Mouse (Mus musculus) heart, postnatal 14 days (tissue): Measurements from ENCODE around the gene Hist1h1b. TPM values are rescaled to one million over a fixed set of nuclear protein-coding genes. Genes with fewer than 3 reads are reported as not detected.
"Not testable (repeated sequence)": the region's sequence is repeated elsewhere in the genome, so short reads cannot be mapped to it uniquely, and the experiment has no call there.

Source experiments
- DNase-seq, 2 experiments: peaks; one replicate each; pipeline ENCODE4 v3.0.0; 2021 to 2022
- intact Hi-C: fragments of 180-260 bp; cut with DNase I; formaldehyde crosslinking; loops from one replicate; pipeline ENCODE4 v1.15.1; 2025
- total RNA-seq, 2 experiments: library from RNA; stranded (reverse); gene quantifications; 2 replicates each; pipeline ENCODE4 v1.2.3; 2021

Gene Hist1h1b
- total RNA-seq, 2 experiments from 2014 or later, result 33.7 to 72.0 TPM

DNA sequence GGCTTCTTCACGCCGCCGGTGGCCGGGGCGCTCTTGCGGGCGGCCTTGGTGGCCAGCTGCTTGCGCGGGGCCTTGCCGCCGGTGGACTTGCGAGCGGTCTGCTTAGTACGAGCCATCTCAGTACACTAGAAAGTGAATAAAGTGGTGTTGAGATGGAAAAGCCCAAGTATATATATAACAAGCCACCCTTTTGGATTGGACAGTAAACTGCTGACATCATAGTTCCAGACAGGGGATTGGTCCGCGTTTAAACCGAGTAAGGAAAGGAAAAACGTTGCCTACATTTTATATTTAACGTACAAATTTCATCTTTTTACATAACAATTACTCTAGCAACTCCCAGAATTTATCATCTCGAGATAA, 2.8 kb upstream of the Hist1h1b start, which contains the start of gene Hist1h3i:
Hist1h3i (minus strand) TSS at position 116 of the 363 bp plus-strand sequence.
- peak; percentile 22 to 49 for DNase-seq
- intact Hi-C loops, result no loop called here

DNA sequence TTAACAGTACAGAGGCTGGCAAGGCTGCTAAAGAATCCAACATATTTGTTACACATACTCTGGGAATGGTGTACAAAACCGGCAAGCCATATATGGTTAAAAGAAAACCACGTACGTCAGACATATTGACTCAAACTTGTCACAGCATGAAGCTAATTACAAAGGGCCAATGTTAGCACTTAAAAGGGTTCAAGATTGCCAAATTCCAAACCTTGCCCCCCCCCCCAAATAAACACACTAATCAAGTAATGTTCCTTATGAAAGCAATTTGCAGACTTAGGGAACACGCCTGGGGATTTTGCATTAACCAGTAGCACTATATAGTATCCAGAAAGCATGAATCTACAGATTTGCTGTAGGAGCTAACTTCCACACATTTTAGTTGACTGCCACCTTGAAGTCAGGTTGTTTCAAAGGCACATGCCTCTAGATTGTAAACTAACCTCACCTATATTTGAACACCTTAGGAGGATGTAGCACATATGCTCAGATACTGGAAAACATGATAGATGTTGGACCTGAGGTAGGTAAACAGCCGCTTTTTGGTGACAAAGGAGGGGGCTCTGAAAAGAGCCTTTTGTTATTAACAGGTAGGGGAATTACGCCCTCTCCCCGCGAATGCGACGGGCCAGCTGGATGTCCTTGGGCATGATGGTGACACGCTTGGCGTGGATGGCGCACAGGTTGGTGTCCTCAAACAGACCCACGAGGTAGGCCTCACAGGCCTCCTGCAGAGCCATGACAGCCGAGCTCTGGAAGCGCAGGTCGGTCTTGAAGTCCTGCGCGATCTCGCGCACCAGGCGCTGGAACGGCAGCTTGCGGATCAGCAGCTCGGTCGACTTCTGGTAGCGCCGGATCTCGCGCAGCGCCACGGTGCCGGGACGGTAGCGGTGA, 2.2 kb upstream of the Hist1h1b start:
- DNase-seq, result peak in 1 of 2 experiments; percentile 20
- intact Hi-C loops, result not testable (repeated sequence)

DNA sequence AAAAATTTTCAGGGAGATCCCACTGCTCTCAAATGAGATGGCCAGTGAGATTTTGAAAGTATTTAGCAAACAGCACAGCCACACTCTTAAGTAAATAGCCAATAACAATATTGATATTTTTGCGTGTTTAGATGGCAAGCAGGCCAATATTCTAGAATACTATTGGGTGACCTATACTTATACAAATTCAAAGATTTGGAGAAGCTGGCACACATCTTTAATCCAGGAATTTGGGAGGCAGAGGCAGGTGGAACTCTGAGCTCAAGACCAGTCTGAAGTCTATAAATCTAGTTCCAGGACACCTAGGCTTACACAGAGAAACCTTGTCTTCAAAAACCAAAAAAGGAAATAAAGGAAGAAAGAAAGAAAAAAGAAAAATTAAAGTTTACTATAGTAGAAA, 1.2 kb upstream of the Hist1h1b start:
- intact Hi-C loops, result loop anchor here (2.0 kb wide), 1 partner anchor 71 kb away; no protein-coding TSS in a partner anchor
- DNase-seq, result no peak

DNA sequence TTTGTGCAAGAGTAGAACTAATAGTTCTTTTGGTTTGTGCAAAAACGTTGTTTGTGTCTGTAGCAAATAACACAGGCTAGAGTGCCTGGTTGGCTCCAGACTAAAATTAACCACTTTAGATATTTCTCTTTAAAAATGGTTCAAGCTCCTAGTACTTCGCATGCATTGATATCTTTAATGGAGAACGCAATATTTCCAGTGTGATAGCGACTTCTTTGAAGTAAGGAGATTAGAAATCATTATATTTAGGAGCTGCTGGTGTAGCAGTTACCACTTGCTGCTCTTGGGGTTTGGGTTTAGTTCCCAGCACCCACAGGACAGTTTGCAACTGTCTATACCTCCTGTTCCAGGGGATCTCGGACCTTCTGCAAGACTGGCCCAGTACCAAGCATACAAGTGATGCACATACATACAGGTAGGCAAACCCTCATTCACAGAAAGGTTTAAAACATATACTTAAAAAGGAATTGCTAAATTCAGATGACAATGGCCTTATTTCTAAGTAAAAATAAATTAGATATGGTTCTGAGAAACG, 663 bp upstream of the Hist1h1b start:
- DNase-seq, result no peak
- intact Hi-C loops, result loop anchor here (2.0 kb wide), 1 partner anchor 70 kb away; no protein-coding TSS in a partner anchor

DNA sequence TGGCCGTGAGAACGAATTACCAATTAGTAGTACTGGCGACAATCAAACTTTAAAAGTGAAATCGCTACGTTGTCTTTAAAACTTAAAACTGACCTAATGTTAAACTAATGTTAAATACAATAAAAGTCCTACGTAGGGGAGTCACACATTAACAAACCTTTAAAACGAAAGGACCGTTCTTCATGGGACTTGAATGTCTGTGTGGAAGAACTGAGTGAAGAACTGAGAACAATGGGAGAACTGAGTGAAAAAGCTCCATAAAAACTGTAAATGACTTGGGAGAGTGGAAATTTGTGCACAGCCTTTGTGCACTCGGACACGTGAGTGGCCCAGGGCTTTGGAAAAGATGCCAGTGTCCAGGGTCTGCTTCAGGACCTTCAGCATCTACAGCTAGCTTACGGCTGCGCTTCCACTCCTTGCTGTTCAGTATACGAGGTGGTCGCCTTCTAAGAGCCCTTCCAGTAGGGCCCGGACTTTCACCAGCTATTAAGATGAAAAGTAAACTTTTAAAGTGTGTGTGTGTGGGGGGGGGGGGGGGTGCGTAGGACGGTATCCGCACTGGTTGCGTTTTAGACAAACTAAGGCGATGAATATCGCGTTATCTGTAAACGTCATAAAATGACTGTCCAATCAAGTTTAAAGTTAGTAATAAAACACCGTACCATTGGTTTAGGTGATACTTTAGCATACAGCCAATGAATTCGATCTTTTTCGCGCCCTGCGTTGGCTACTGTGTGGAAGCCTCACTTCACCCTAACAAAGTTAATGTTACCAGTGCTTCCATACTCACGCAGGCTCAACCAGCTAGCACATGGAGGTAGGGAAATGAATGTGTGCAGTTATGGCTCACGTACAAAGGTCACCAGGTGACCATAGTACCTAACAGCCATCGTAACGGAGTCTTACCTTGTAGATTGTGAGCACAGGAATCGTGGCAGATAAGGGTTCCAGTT, 1.3 kb downstream of the Hist1h1b start:
- intact Hi-C loops, result loop anchor here (2.0 kb wide), 1 partner anchor 26 kb away; the partner anchor contains the start of gene Hist1h2ak
- peak; percentile 49 to 72 for DNase-seq

DNA sequence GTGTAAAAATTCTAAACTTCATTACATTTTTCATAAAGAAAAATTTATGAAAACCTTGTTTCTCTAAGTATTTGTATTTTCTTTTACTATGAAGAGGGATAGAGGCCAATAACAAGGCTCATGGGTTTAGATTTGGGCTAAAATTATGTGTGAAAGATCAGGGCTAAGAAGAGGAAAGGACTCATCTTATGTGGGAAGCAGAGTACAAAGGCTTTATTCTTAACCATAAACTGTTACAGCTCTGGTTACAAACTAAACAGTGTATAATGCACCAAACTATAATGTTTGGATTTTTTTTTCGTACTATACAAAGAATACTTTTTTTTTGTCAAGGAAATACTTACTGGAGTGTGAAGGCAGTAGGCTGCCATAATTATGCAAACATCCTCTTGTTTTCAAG, 24.7 kb downstream of the Hist1h1b start:
- intact Hi-C loops, result loop anchor here (10.0 kb wide), 1 partner anchor 1829 kb away; the partner anchor contains the start of gene Hist1h4d

DNA sequence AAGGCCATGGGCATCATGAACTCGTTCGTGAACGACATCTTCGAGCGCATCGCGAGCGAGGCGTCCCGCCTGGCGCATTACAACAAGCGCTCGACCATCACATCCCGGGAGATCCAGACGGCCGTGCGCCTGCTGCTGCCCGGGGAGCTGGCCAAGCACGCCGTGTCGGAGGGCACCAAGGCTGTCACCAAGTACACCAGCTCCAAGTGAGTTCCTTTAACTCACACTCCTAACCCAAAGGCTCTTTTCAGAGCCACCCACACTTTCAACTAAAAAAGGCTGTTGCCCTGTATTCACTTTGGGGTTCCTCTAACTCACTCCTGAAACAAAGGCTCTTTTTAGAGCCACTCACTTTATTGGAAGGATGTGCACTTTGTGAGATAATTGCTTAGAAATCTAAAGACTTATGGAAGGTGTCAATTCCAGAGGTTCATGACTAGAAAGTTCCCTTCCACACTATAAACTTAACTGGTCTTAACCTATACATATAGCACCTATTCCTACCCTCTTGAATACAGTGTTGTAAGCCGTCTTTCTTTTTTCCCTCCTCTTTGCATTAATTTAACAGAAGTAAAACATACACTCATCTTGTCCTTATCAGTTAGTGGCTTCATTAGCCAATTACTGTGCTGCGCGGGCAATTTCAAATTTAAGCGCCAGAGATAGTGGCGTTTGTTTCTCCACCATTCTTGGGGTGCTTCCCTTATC, 26.0 kb downstream of the Hist1h1b start:
- DNase-seq, result peak in 1 of 2 experiments; percentile 37
- intact Hi-C loops, result loop anchor here (10.0 kb wide), 1 partner anchor 1830 kb away; the partner anchor contains the start of gene Hist1h4d

More for the DNA sequence above, 24.7 kb downstream of the Hist1h1b start:
- no peak for DNase-seq

DNA sequence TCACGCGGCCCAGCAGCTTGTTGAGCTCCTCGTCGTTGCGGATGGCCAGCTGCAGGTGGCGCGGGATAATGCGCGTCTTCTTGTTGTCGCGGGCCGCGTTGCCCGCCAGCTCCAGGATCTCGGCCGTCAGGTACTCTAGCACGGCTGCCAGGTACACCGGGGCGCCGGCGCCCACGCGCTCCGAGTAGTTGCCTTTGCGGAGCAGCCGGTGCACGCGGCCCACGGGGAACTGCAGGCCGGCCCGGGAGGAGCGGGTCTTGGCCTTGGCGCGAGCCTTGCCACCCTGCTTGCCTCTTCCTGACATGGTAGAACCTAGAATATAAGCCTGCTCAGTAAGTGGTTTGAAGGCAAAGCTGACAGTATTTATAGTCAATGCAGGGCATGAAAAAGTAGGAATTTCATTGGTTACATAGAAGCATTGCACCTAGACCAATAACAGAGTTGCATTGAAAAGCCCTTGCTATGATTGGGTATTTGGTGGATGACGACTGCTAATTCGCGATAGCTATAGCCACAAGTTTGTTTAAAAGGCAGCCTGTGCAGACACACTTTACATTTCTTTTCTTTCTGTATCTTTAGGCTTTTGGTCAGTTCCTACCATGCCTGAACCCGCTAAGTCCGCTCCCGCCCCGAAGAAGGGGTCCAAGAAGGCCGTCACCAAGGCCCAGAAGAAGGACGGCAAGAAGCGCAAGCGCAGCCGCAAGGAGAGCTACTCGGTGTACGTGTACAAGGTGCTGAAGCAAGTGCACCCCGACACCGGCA, 26.7 kb downstream of the Hist1h1b start, which contains the start of the genes Hist1h2ak and Hist1h2bn:
Hist1h2ak (minus strand) TSS at position 304 of the 762 bp plus-strand sequence.
Hist1h2bn (plus strand) TSS at position 600 of the 762 bp plus-strand sequence.
- peak; percentile 44 to 52 for DNase-seq
- intact Hi-C loops, result loop anchor here (2.0 to 10.0 kb wide), 2 partner anchors 25 to 1831 kb away; partner anchors contain the start of gene Hist1h4d

DNA sequence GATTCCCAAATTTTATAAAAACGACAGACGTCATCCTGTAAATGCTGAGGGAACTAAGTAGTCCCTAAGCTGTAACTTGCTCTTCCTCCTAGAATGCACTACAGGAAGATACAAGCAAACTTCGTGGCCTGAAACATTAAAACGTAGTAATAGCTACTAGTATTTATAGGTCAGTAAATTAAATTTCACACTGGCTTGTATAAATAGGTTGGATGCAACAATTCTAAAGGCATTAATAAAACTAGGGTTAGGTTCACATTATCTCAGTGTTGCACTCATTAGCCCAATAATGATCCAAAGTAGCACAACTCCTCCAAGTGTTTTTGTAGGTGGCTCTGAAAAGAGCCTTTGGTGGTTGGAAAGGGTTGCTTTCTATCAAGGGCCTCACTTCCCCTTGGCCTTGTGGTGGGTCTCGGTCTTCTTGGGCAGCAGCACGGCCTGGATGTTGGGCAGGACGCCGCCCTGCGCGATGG, 27.3 kb downstream of the Hist1h1b start:
- intact Hi-C loops, result loop anchor here (2.0 to 10.0 kb wide), 2 partner anchors 26 to 1832 kb away; partner anchors contain the start of gene Hist1h4d
- no peak for DNase-seq

DNA sequence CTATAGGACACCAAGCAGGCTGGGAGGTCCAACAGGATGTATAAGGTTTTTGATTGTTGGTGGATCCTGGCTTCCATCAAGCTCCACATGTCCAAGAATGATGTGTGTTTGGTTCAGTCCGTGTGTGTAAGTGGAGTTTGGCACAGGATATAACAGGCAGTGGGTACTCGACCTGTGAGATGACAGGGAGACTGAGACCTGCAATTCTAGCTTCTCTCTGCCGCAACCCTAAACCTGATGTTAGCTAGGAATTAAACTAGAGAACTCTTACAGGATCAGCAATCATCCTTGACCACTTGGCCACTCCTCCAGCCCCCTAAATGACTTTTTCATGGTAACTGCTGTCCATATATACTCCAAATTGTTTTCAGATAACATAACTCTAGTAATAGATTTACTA, 28.1 kb downstream of the Hist1h1b start:
- no peak for DNase-seq
- intact Hi-C loops, result loop anchor here (2.0 to 10.0 kb wide), 2 partner anchors 26 to 1832 kb away; partner anchors contain the start of gene Hist1h4d

DNA sequence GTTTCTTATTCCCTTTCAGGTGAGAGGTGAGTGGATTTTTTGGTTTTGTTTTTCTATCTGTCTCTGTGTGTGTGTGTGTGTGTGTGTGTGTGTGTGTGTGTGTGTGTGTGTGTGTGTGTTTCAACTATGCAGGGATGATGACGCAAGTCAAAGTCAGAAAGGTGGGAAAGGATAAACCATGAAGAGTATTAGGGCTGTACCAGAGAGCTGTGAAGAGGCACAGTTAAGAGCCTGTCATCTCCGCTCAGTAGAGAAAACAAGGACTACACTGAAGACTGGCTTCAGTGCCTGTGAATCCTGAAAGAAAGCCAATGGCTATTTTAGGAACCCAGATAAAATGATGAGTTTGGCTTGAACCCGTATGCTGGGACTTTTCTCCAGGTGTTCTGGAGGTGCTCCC, 28.6 kb downstream of the Hist1h1b start:
- no peak for DNase-seq
- intact Hi-C loops, result loop anchor here (2.0 to 10.0 kb wide), 2 partner anchors 27 to 1833 kb away; partner anchors contain the start of gene Hist1h4d

DNA sequence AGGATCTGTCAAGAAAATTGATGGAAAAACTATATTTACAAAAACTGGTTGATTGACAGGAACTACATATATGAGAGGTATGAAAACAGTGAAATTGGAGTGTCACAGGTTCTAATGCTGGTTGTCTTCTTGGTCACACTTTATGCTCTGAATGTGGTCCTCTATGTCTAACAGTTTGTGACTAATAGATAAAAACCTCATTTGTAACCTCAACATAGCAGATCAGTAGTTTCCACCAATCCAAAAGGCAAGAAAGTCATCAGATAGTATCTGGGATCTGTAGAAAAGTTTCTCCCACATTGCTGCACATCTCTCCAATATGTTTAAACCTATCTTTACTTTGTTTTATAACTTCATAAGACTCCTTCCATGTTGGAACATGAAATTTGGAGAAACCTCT, 29.0 kb downstream of the Hist1h1b start:
- no peak for DNase-seq

DNA sequence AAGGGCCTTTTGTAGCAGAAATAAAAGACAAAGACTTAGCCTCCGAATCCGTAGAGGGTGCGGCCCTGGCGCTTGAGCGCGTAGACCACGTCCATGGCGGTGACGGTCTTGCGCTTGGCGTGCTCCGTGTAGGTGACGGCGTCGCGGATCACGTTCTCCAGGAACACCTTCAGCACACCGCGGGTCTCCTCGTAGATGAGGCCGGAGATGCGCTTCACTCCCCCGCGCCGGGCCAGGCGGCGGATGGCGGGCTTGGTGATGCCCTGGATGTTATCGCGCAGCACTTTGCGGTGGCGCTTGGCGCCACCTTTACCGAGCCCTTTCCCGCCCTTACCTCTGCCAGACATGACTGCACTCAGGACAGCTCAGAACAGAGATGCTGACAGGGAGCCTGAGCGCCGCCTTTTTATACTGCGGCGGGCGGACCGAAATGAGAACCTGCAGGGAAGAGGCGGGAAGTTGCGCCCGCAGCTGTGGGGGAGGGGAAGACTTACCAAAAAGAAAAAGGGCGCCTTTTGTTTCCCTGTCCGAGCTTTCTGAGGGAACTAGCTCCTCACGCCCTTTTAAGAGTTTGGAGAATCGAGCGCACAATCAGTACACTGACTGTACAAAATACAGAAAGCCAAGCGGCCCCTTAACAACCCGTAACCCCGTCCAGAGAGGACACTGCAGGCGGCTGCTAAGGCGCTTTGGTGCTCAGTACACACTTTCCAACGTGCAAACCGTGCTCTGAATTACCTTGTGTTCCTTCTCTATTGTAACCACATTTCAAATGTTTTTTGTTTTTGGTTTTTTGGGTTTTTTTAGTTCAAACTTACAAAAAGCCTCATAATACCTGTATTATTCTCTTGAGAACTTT, 30.0 kb downstream of the Hist1h1b start, which contains the start of gene Hist1h4k:
Hist1h4k (minus strand) TSS at position 347 of the 859 bp plus-strand sequence.
- peak; percentile 88 to 93 for DNase-seq
- intact Hi-C loops, result loop anchor here (1.0 to 10.0 kb wide), 2 partner anchors 16 to 1834 kb away; partner anchors contain the start of gene Hist1h4d

More for the DNA sequence above, 29.0 kb downstream of the Hist1h1b start:
- intact Hi-C loops, result loop anchor here (10.0 kb wide), 1 partner anchor 1833 kb away; the partner anchor contains the start of gene Hist1h4d

DNA sequence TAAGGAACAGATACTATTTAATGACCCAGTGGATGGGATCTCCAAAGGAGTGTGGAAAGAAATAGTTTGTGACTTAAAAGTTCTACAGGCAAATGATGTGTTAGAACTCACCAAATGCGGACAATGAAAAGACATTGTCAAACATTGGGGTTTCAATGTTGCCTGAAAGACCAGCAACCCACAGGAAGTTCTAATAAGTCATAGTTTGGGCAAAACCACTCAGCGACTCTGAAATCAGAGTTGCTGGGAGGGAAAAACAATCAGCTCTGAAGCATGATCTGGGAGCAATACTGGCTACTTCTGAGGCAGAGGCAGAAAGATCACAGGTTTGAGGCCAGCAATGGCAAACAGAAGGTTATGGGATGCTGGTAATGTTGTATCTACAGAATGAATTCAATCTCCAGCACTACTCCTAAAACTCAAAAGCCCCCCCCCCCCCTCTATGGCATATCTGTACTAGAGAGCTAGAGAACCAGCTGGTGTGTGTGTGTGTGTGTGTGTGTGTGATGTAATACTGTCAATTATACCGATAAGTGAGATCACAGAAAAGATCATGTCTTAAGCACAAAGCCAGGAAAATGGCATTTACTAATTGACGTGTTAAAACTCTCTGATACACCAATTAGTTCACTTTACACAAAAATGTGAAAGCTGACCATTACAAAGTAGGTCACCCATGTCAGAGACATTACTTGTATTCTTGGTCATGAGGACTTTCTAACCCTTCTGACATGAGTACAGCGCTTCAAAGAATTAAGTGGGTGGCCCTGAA, 30.9 kb downstream of the Hist1h1b start:
- no peak for DNase-seq
- intact Hi-C loops, result loop anchor here (1.0 to 10.0 kb wide), 2 partner anchors 15 to 1835 kb away; partner anchors contain the start of gene Hist1h4d

DNA sequence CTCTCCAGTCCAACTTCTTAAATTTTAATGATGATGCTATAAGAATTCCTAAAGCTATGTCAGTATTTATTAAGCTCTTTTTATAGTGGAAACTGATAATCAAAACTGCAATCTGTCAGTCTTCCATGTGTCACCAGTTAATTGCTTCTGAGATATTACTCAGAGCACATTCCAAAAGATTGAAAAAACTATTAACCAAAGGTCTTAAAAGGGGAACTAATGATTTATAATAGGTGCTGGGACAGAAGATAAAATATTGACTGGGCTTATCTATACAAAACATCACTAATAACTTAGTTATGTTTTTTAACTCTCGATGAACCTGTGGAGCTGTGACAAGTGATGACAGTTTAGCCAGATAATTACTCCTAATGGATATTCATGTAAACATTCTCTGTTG, 35.4 kb downstream of the Hist1h1b start:
- intact Hi-C loops, result no loop called here
- DNase-seq, result no peak
